Mouse (Mus musculus): Measurements from ENCODE around the gene 2610507B11Rik. TPM values are rescaled to one million over a fixed set of nuclear protein-coding genes. Genes with fewer than 3 reads are reported as not detected.
A peak's percentile ranks its signal among the peaks of the same experiment; 100 is the strongest.

Gene 2610507B11Rik
- total RNA-seq, 2 experiments from 2014 or later: 187 to 210 TPM

DNA sequence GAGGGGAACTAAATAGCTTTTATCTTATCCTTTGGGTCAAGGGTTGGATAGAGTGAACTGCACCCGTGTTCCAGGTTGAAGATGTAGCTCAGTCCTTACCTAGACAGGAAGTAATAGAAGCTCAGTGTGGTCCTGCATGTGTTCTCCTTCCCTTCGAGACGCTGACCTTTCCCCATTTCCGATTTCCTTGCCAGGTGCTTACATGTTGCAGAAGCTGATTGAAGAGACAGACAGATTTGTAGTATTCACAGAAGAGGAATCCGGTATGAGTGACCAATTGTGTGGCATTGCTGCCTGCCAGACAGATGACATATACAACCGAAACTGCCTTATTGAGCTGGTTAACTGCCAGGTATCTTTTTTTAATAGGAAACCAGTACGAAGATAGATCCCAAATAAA is 17.3 kb downstream of the 2610507B11Rik start:
- no peak for DNase-seq
- intact Hi-C loops (cut with DNase I): no loop called here

DNA sequence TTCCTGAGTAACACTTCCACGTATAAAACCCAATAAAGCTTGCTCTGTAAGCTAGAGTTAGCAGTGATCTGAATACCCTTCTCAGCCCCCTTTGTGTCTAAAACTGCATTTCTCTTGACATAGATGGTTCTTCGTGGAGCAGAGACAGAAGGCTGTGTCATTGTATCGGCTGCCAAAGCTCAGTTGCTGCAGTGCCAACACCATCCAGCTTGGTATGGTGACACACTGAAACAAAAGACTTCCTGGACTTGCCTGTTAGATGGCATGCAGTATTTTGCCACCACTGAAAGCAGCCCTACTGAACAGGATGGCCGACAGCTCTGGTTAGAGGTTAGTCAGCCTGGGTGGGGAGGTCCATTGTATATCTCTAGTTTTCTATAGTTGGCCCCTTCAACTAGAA is 18.0 kb downstream of the 2610507B11Rik start:
- intact Hi-C loops (cut with DNase I): no loop called here
- no peak for DNase-seq

DNA sequence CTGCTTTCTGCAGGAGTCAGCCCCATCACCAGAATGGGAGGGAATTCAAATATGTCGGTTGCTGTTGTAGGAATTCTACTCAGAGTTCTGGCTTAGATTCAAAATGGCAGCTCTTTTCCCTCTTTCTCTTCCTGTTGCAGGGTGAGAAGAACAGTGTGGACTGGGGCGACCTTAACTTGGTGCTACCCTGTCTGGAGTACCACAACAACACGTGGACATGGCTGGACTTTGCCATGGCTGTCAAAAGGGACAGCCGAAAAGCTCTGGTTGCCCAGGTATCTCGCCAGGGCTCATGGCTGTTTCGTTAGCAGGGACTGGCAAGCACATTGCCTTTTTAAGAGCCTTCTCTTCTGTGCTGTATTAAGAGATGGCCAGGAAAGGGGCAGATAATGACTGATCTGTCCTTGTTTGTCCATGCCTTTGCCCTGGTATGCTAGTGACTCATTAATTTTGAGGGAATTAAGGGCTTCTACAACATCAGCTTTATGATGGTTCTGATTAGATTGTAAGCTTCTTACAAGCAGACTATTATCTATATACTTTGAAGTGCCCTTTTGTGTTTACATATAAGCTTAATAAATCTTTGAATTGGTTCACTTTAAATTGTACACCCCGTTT is 27.7 kb downstream of the 2610507B11Rik start:
- intact Hi-C loops (cut with DNase I): no loop called here
- no peak for DNase-seq

DNA sequence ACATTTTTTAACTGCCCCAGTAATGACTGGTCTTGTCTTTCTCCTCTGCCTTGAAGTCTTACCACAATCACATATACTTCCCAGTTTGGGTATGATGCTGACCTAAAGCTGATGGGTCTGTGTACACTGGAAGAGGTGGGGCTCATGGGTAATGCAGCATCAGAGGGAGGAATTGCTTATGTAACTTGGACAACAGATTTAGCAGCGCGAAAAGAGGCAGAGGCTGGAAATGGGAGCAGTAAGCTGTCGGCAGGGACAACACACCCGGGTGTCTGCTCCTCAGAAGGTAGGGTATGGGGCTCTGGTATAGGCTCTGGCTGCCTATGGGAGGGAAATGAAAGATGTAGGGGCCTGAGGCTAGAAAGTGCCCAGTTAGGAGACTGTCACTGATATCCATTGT is 29.1 kb downstream of the 2610507B11Rik start, which contains the start of gene BC030499:
Gene BC030499 (plus strand): TSS at position 188 of the 400 bp plus-strand sequence.
- no peak for DNase-seq
- intact Hi-C loops (cut with DNase I): no loop called here

DNA sequence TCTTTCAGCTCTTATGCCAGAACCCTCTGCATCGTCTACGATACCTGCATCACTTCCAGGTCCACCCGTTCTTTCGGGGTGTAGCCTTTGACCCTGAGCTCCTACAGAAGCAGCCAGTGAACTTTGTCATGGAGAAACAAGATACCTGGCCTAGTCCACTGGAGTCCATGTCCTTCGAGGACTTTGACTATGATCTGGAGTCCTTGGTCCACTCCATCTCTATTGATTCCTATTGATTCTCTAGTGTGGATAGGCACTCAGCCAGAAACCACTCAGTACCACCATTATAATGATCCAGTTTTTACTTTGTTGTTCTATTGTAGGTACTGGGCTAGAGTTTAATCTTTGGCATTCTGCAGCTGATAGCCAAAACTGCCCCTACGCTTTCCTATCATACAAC is 33.0 kb downstream of the 2610507B11Rik start:
- intact Hi-C loops (cut with DNase I): no loop called here

DNA sequence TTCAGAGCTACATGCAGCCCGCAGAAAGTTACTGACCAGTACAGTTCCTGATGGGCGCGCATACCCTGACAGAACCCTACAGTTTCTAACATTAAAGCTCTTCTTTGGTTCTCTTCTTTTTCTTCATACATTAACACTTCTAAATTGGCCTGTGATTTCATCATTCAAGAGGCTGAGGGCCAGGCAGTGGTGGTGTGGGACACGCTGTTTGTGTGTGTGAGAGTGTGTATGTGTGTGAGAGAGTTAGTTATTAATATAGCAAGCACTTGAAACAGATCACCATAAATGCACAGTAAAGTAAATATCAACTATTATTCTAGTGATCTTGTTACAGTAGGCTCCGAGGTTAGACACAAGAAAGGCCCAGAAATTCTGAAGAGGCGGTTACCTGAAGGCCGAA is 39.4 kb downstream of the 2610507B11Rik start:
- intact Hi-C loops (cut with DNase I): no loop called here

More for the DNA sequence above, 33.0 kb downstream of the 2610507B11Rik start:
- DNase-seq: no peak

DNA sequence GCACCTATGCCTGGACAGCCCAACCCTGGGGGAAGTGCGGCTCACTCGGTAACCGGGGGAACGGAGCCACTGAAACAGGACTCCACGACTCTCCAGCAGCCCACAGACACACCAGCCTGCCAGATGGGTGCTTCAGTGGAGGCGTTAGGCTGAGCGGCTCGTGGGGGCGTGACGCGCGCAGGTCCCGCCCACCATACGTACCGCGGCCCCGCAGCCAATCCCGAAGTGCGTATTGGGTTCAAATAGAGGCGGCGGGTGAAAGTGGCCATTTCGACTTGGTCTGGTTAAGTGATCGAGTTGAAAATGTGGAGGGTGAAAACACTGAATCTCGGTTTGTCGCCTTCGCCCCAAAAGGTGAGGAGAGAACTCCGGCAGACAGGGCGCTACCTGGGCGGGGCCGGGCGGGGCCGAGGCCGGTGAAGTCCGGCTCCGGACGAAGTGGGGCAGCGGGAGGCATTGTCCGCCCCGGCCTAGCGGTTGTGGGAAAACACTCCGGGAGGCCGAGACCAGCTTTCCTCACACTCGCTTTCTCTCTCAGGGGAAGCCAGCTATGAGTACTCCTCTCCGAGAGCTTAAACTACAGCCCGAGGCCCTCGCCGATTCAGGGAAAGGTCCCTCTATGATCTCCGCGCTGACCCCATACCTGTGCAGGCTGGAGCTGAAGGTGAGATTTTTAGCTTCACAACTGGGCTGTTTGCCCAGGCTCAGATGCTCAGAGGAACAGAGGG is 40.0 kb downstream of the 2610507B11Rik start, which contains the start of gene Spag5:
Gene Spag5 (plus strand): TSS at position 173 of the 728 bp plus-strand sequence.
- intact Hi-C loops (cut with DNase I): no loop called here
- peak; percentile 88 to 89 for DNase-seq

More for the DNA sequence above, 39.4 kb downstream of the 2610507B11Rik start:
- DNase-seq: no peak

DNA sequence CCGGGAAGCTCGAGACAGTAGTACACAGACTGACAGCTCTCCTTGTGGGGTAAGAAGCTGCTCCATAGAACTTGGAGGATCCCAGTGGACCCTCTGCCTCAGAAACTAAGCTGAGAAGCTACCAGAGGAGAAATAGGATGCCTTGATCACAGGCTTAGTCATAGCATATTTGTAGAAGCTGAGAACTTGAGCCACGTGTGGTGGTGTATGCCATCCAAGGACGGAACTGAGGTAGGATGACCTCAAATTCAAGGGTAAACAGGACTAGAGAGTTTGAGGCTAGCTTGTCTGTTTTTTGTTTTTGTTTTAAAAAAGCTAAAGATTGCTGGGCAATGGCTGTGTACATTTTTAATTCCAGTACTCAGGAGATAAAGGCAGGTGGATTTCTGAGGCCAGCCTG is 43.7 kb downstream of the 2610507B11Rik start:
- no peak for DNase-seq
- intact Hi-C loops (cut with DNase I): no loop called here

DNA sequence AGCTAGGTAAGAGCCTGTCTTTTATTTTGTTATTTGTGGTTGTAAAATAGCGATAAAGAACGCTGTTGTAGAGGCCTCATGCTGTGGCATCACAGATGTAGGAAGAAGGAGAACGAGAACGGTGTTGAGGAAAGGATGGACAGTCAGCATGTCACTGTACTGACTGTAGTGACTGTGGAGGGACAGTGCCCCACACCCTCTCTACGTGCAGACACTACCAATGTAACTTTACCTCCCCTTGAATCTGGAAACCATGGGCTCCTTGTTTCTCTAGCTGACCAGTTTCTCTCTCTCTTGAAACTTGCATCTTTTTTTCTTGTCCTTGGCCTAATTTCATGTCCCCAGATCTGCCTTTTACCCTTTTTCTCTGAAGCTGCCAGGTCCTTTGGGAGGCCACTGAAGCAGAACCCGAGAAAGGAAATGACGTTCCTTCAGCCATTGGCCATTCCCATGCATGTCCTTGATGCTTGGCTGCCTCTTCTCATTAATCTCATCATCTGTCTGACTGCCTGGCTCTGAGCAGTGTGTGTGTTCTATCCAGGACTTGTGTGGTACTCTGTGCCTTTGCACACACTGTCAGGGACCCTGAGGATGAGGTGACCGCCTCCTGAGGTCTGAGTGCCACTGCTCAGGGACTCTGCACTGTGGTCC is 49.4 kb downstream of the 2610507B11Rik start:
- no peak for DNase-seq
- intact Hi-C loops (cut with DNase I): no loop called here

DNA sequence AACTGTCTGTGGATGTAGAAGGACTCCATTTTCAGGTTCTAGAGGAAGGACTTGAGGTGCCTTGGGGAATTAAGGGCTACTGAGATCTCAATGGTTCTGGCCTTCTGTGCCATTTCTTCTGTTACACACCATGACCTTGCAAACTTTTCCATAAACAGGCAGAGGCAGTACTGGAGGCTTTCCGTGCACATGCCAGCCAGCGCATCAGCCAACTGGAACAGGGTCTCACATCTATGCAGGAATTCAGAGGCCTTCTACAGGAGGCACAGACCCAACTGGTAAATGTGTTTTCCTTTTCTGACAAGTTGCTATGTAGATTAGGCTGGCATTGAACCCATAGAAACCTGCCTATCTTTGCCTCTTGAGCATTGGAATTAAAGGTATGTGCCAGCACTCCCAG is 52.1 kb downstream of the 2610507B11Rik start:
- intact Hi-C loops (cut with DNase I): no loop called here
- DNase-seq: no peak

DNA sequence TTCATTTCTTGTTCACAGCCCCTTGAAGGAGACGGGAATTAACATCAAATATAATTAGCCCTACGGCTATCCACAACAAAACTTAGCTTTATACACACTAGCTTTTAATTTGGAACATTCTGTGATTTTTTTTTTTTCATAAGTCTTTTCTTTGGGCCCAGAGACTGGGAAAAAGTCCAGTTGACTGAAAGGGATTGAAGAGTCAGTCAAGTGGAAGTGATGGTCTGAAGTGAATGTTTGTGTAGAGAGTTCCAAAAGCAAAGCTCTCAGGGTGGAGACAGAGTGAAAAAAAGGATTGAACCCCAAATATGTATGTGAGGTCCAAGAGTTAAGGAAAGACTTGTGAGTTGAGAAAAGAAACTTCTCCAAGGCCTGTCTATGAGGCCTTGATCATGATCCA is 56.9 kb downstream of the 2610507B11Rik start:
- intact Hi-C loops (cut with DNase I): no loop called here

DNA sequence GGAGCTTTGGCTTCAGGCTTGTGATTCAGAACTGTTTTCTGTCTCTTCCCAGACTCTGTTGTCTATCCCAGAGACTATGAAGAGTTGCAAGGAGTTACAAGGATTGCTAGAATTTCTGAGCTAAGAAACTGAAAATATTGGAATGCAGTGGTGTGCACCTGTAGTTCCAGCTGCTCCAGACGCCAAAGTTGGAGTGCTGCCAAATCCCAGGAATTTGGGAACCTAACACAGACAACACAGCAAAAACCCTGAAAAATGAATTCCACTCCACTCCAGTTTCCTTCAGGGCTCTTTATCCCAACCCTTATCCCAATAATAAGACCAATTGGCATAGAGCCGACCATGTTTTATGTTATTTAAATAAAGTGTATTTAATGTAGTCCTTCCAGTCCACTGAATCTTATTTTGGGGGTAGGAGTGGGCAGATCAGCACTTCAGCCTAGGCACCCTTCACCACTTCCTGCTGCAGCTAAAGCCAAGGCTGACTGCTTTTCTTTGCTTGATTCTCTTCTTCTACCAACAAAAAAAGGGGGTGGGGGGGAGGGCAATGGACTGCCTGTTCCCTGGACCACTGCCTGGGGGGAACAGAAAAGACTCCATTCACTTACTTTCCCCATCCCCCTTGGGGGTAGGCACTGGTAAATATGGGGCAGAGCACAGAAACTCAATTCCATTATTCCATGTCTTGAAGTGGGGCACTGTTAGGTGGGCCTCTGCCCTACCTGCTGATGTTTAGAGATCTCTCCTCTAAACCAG is 60.7 kb downstream of the 2610507B11Rik start:
- intact Hi-C loops (cut with DNase I): no loop called here
- no peak for DNase-seq

More for the DNA sequence above, 56.9 kb downstream of the 2610507B11Rik start:
- DNase-seq: no peak

DNA sequence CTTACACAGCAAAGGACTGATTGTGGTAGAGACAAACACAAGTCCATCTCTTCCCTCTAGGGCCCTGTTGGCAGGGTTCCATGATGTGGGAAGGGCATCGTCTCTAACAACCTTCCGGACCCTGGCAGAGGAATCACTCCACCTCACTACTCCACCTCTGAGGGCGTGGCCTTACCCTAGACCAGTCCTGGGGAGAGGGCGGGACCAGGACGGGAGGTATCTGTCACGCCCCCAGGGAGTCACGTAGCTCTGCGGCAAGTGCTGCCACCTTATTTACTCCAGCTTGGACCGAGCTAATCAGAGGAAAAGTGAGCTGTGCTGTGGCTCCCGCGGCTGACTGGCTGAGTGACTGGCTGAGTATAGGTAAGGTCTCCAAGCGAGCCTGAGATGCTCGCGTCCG is 61.3 kb downstream of the 2610507B11Rik start, which contains the start of gene Aldoc:
Gene Aldoc (plus strand): TSS at position 109 of the 400 bp plus-strand sequence.
- intact Hi-C loops (cut with DNase I): no loop called here
- DNase-seq: peak; percentile 34 to 46

DNA sequence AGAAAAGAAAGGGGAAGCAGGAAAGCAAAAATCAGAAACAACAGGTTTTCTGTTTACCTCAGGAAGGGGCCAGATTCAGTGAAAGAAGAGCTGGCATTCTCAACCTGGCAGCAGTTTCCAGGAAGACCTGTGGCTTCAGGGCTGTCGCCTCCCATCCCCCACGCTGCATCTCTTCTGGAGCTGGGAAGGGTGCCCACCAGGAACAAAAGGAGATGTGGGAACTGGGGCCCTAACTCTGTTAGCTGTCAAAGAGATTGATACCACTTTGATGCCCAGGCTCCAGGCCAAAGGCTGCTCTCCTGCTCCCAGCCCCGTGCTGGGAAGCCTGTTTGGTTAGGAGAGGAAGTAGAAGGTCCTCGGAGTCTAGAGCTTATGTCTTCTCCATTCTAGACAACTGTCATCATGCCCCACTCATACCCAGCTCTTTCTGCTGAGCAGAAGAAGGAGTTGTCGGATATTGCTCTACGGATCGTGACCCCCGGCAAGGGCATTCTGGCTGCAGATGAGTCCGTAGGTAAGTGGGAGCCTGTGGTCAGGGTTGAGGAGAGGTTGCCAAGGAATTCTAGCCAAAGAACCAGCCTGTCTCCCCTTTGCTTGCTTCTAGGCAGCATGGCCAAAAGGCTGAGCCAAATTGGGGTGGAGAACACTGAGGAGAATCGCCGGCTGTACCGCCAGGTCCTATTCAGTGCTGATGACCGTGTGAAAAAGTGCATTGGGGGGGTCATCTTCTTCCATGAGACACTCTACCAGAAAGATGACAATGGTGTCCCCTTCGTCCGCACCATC is 62.6 kb downstream of the 2610507B11Rik start:
- intact Hi-C loops (cut with DNase I): no loop called here
- DNase-seq: no peak

DNA sequence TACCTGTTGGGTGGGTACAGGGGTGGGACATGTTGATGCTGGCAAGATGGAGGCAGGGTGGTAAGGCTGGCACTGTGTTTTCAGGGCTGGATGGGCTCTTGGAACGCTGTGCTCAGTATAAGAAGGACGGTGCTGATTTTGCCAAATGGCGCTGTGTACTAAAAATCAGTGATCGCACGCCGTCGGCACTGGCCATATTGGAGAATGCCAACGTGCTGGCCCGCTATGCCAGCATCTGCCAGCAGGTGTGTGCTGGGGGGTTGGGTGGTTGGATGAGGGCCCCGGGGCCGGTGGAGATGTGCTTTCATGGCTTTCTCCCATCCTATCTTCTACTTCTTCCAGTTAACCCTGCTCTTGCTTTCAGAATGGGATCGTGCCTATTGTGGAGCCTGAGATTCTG is 63.4 kb downstream of the 2610507B11Rik start:
- intact Hi-C loops (cut with DNase I): loop anchor here (5.0 kb wide), 1 partner anchor 63 kb away; the partner anchor contains the start of gene 2610507B11Rik
- DNase-seq: no peak

DNA sequence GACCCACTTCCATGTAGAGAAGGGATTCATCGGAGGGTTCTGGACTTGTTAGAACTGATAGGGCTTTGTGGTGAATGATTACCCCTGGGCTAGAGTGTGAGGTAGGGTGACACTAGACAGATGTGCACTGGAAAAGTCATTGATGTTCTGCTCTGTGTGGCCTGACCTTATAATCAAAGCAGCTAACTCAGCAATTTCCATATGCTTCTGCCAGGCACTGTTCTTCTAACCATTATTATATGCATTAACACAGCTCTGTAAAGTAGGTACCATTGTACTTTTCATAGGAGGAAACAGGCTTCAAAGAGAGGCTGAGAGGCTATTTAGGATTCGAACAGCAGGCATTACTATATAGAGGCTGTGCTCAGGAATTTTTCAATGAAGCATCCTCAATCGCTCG is 65.7 kb downstream of the 2610507B11Rik start:
- DNase-seq: no peak

DNA sequence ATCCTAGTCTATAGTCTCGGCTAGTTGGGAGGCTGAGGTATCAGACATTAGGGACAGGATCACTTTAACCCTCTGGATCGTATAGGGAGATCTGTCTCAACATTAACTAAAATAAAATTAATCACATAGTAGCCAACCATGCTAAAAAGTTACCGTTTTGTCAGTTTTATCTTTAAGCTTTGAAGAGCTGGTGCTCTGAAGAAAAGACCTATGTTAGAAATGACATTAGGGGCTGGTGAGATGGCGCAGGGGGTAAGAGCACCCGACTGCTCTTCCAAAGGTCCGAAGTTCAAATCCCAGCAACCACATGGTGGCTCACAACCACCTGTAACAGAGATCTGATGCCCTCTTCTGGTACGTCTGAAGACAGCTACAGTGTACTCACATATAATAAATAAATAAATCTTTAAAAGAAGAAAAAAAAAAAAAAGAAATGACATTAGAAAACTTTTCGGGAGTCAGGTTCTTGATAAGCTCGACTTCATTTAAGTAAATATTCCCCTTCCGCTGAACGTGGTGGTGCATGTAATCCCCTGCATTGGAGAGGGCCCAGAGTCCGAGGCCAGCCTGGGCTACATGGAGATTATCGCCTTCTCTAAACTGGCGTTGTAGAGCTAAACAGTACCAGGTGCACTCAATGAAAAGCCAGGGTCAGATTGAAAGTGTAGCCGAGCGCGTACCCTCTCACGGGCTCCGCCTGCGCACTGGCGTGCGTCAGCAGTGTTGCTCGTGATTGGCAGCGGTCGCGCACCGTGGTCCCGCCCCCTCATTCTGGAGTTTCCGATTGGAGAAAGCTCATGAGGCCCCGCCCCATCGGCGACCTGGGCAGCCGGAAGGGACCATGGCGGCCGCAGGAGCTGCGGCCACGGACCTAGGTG is 66.3 kb downstream of the 2610507B11Rik start, which contains the start of gene Pigs:
Gene Pigs (plus strand): TSS at position 782 of the 878 bp plus-strand sequence.
- intact Hi-C loops (cut with DNase I): loop anchor here (5.0 kb wide), 1 partner anchor 66 kb away; the partner anchor contains the start of gene 2610507B11Rik
- peak; percentile 95 to 96 for DNase-seq

More for the DNA sequence above, 65.7 kb downstream of the 2610507B11Rik start:
- intact Hi-C loops (cut with DNase I): loop anchor here (5.0 kb wide), 1 partner anchor 65 kb away; the partner anchor contains the start of gene 2610507B11Rik

DNA sequence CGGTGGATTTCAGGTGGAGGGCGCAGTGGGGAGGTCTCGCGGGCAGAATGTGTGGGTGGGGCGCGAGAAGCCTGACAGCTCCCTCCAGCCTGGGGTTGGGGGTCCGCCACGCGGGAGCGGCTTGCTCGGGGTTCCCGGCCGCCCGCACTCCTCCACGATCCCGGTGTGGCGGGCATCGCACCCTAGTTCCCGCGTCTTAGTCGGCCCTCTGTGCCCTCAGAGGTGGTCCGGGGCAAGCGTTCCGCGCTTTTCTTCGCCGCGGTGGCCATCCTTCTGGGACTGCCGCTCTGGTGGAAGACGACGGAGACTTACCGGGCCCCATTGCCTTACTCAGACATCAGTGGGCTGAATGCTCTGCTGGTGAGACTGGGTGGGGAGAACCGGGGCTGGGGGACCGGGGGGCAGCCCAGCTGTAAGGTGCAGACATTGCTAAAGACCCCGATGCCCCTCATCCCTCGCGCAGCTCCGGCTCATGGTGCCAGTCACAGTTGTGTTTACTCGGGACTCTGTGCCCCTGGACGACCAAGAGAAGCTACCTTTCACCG is 67.0 kb downstream of the 2610507B11Rik start:
- no peak for DNase-seq
- intact Hi-C loops (cut with DNase I): loop anchor here (5.0 kb wide), 1 partner anchor 66 kb away; the partner anchor contains the start of gene 2610507B11Rik

Measured in heart, postnatal 36 days (tissue).